Mouse (Mus musculus) lung, postnatal 0 days (tissue): ENCODE measurements around the gene Rap1gap2.

ENCODE experiments used
- CTCF ChIP-seq: IDR thresholded peaks from 2 replicates; pipeline ENCODE4 v1.5.1; 2016; ENCODE audit warnings: antibody characterized with exemption, mild to moderate bottlenecking
- EP300 ChIP-seq: IDR thresholded peaks from 2 replicates; pipeline ENCODE4 v1.6.1; 2016; ENCODE audit warnings: antibody characterized with exemption, mild to moderate bottlenecking, control low read depth

- TF ChIP-seq CTCF (no peak), EP300 (no peak)
Observed at GRCm38 (mm10) chr11:74597990-74598337, 12.8 kb downstream of the Rap1gap2 start.
